In the genomic region with DNA sequence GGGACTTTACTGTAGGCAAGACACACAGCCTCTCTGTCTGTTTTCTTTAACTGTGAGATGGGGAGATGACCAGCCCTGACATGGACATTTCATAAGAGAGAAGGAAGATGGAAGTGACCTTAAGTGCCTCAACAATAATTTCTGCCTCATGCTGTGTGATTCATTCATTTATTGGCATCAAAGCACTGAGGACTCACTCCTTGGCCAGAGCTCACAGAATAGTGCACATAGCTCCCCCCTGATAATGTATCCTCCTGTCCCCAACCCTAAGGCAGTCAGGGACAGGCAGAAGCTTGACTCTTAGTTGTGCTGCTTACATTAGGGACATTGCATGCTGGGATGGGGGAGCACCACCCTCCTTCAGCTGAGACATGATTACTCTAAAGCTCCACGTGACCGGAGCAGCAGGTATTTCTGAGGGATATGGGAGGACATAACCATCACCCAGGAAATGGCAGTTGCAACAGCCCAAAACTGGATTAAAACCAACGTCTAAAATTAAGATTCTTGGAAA, we compare ENCODE assay signal across 37 mouse cellular contexts. TPM values are rescaled to one million over a fixed set of nuclear protein-coding genes. Genes with fewer than 3 reads are reported as not detected.
DNase-seq lines count a peak whose midpoint lies in the region; ATAC-seq lines count a peak whose summit lies in the region.
"Had no signal": no experiment of that assay in that cellular context is flagged by ENCODE, and none has a peak within 500 bp of the region (broad histone marks: within the 10 kb centered on the region; RNA-seq: fewer than 3 reads in every experiment).

No protein-coding gene starts in this region.

- H3K36me3 ChIP-seq in lung, embryonic 15.5 days = no peaks in the 10 kb centered on the region
- no peaks in the 10 kb centered on the region for H3K36me3 ChIP-seq in stomach, embryonic 15.5 days
- no peaks in the 10 kb centered on the region for H3K36me3 ChIP-seq in liver, embryonic 12.5 days
- H3K36me3 ChIP-seq in midbrain, embryonic 16.5 days (ENCODE audit: control insufficient read depth, insufficient read depth, low read length) = no peaks in the 10 kb centered on the region
- H3K36me3 ChIP-seq: forebrain, embryonic 15.5 days; heart, embryonic 12.5 days; limb, embryonic 12.5 days; neural tube, embryonic 15.5 days had no signal

- peak overlapping the region; percentile 89 for H3K27ac ChIP-seq in lung, embryonic 15.5 days
- H3K27ac ChIP-seq in stomach, embryonic 15.5 days = peak overlapping the region; percentile 16; the same call in 1 of the 2 replicates
- H3K27ac ChIP-seq in liver, embryonic 12.5 days = no peak overlapping the region
- H3K27ac ChIP-seq in midbrain, embryonic 16.5 days (ENCODE audit: low read length) = no peak overlapping the region
- H3K27ac ChIP-seq: forebrain, embryonic 15.5 days; hindbrain, embryonic 14.5 days; limb, embryonic 12.5 days; neural tube, embryonic 15.5 days had no signal

- no peaks in the 10 kb centered on the region for H3K27me3 ChIP-seq in lung, embryonic 15.5 days
- no peaks in the 10 kb centered on the region for H3K27me3 ChIP-seq in stomach, embryonic 15.5 days (replicated peaks)
- no peaks in the 10 kb centered on the region for H3K27me3 ChIP-seq in liver, embryonic 12.5 days (replicated peaks)
- no peaks in the 10 kb centered on the region for H3K27me3 ChIP-seq in midbrain, embryonic 16.5 days (ENCODE audit: control insufficient read depth, insufficient read depth, low read depth, low read length)
- H3K27me3 ChIP-seq: CH12.LX; forebrain, embryonic 15.5 days; limb, embryonic 12.5 days; neural tube, embryonic 15.5 days had no signal

- 60% methylated on average over 3 of the region's 3 CpGs for WGBS in lung, embryonic 15.5 days
- 69% methylated on average over 3 of the region's 3 CpGs for WGBS in stomach, embryonic 15.5 days
- 61% methylated on average over 3 of the region's 3 CpGs for WGBS in liver, embryonic 12.5 days (ENCODE audit: insufficient replicate concordance)
- 77% methylated on average over 3 of the region's 3 CpGs for WGBS in midbrain, embryonic 16.5 days

- H3K4me3 ChIP-seq in lung, embryonic 15.5 days = no peak overlapping the region
- no peak overlapping the region for H3K4me3 ChIP-seq in stomach, embryonic 15.5 days (replicated peaks)
- no peak overlapping the region for H3K4me3 ChIP-seq in liver, embryonic 12.5 days
- H3K4me3 ChIP-seq in midbrain, embryonic 16.5 days (ENCODE audit: low read depth, low read length) = no peak overlapping the region
- H3K4me3 ChIP-seq: forebrain, embryonic 15.5 days; heart, embryonic 12.5 days; limb, embryonic 12.5 days; neural tube, embryonic 15.5 days had no signal

- peak; percentile 31 for DNase-seq in adrenal gland, postnatal 14 days
- no peak for DNase-seq in adrenal gland, postnatal 4 days (ENCODE audit: low spot score in 2 of 2)
- DNase-seq in lung, postnatal 14 days = no peak
- peak; percentile 24 to 25 for DNase-seq in adrenal gland, postnatal 36 days
- DNase-seq: B cell, adult 2 months; cerebellum, adult 18-20 months; cerebellum, postnatal 10 days; gastrocnemius, postnatal 25 days; heart, adult 18-20 months; kidney, adult 9 months; layer of hippocampus, adult 9-11 months; liver, postnatal 0 days; midbrain, embryonic 14.5 days; retina, postnatal 1 day; right cerebral cortex, postnatal 14 days; spleen, adult 18-20 months had no signal

- no peak overlapping the region for H3K9ac ChIP-seq in lung, embryonic 15.5 days
- H3K9ac ChIP-seq in stomach, embryonic 15.5 days = no peak overlapping the region
- no peak overlapping the region for H3K9ac ChIP-seq in liver, embryonic 12.5 days
- no peak overlapping the region for H3K9ac ChIP-seq in midbrain, embryonic 16.5 days (ENCODE audit: low read depth, low read length)
- H3K9ac ChIP-seq: forebrain, embryonic 15.5 days; heart, embryonic 12.5 days; hindbrain, embryonic 14.5 days; limb, embryonic 12.5 days; liver, postnatal 0 days; neural tube, embryonic 15.5 days had no signal

- H3K4me2 ChIP-seq in lung, embryonic 15.5 days = 0 out of 2 replicates have a peak overlapping the region, but pooled peaks have one; percentile 10
- H3K4me2 ChIP-seq in stomach, embryonic 15.5 days = no peak overlapping the region
- no peak overlapping the region for H3K4me2 ChIP-seq in liver, embryonic 12.5 days
- no peak overlapping the region for H3K4me2 ChIP-seq in midbrain, embryonic 16.5 days (ENCODE audit: low read length)
- H3K4me2 ChIP-seq: forebrain, embryonic 15.5 days; heart, embryonic 12.5 days; hindbrain, embryonic 14.5 days; limb, embryonic 12.5 days; liver, embryonic 11.5 days; neural tube, embryonic 15.5 days had no signal

- no peaks in the 10 kb centered on the region for H3K9me3 ChIP-seq in lung, embryonic 15.5 days
- no peaks in the 10 kb centered on the region for H3K9me3 ChIP-seq in stomach, embryonic 15.5 days
- H3K9me3 ChIP-seq in liver, embryonic 12.5 days (replicated peaks) = no peaks in the 10 kb centered on the region
- H3K9me3 ChIP-seq in midbrain, embryonic 16.5 days (replicated peaks; ENCODE audit: control insufficient read depth, low read length, poor library complexity, severe bottlenecking) = no peaks in the 10 kb centered on the region
- H3K9me3 ChIP-seq: forebrain, embryonic 15.5 days; heart, embryonic 12.5 days; limb, embryonic 12.5 days; neural tube, embryonic 15.5 days had no signal

- no peak for ATAC-seq in lung, embryonic 15.5 days (ENCODE audit: borderline replicate concordance, extremely low read depth, low FRiP score, low TSS enrichment)
- no peak for ATAC-seq in stomach, embryonic 15.5 days (ENCODE audit: insufficient read depth, low FRiP score, low read depth)
- ATAC-seq in liver, embryonic 12.5 days = no peak
- no peak for ATAC-seq in midbrain, embryonic 16.5 days
- ATAC-seq: activated CD4-positive, CD25-positive, alpha-beta regulatory T cell, adult 4 months; forebrain, embryonic 15.5 days; intestine, postnatal 0 days; liver, postnatal 0 days had no signal

- H3K4me1 ChIP-seq in lung, embryonic 15.5 days = peaks cover 15% of the 10 kb centered on the region
- H3K4me1 ChIP-seq in stomach, embryonic 15.5 days = no peaks in the 10 kb centered on the region
- peaks cover 8% of the 10 kb centered on the region for H3K4me1 ChIP-seq in liver, embryonic 12.5 days
- H3K4me1 ChIP-seq in midbrain, embryonic 16.5 days (ENCODE audit: control insufficient read depth, insufficient read depth, low read length) = no peaks in the 10 kb centered on the region
- H3K4me1 ChIP-seq: forebrain, embryonic 15.5 days; heart, embryonic 12.5 days; limb, embryonic 12.5 days; neural tube, embryonic 15.5 days had no signal

RNA-seq across cellular contexts. Expression of gene Fcamr, which starts 29.7 kb away (rescaled TPM):
- not detected in 2 replicates for total RNA-seq in adrenal gland, postnatal 14 days (2021)
- total RNA-seq in adrenal gland, postnatal 4 days (2021) = not detected
- polyA plus RNA-seq in lung, embryonic 15.5 days (2015; fragmentation: Nextera tagmentation; extraction: Ambion mirVana) = not detected in 2 replicates
- not detected for total RNA-seq in adrenal gland, postnatal 36 days (2021)
- polyA plus RNA-seq in stomach, embryonic 15.5 days (2015; fragmentation: Nextera tagmentation; extraction: Ambion mirVana) = 0.17 and 0.22 TPM in 2 replicates
- polyA plus RNA-seq in liver, embryonic 12.5 days (2016; fragmentation: Nextera tagmentation; extraction: Ambion mirVana) = not detected in 2 replicates
- not detected in 2 replicates for polyA plus RNA-seq in midbrain, embryonic 16.5 days (2015; fragmentation: Nextera tagmentation; extraction: Ambion mirVana)
- total RNA-seq: common myeloid progenitor, adult 5-6 weeks; gastrocnemius, adult 18-20 months; gastrocnemius, postnatal 25 days; hematopoietic stem cell, adult 5-6 weeks; left cerebral cortex, adult 18-20 months; left cerebral cortex, postnatal 14 days had no signal
- polyA plus RNA-seq: activated CD4-positive, CD25-positive, alpha-beta regulatory T cell, adult 4 months; forebrain, embryonic 15.5 days; hindbrain, embryonic 14.5 days; limb, embryonic 12.5 days; liver, embryonic 11.5 days; liver, postnatal 0 days; midbrain, embryonic 14.5 days; neural tube, embryonic 15.5 days; thymus, postnatal 0 days had no signal

RNA-seq across cellular contexts. Expression of gene AA986860, which starts 39.3 kb away (rescaled TPM):
- 2.1 and 2.7 TPM in 2 replicates for total RNA-seq in adrenal gland, postnatal 14 days (2021)
- 1 to 10 TPM; 2.0 to 3.3 TPM for total RNA-seq in adrenal gland, postnatal 4 days (2021)
- 10.9 and 13.0 TPM in 2 replicates for polyA plus RNA-seq in lung, embryonic 15.5 days (2015; fragmentation: Nextera tagmentation; extraction: Ambion mirVana)
- total RNA-seq in adrenal gland, postnatal 36 days (2021) = 10 to 100 TPM in 1 of 2 experiments, 1 to 10 TPM in 1; 2.7 to 13.1 TPM
- 32.3 and 36.7 TPM in 2 replicates for polyA plus RNA-seq in stomach, embryonic 15.5 days (2015; fragmentation: Nextera tagmentation; extraction: Ambion mirVana)
- 8.0 and 8.5 TPM in 2 replicates for polyA plus RNA-seq in liver, embryonic 12.5 days (2016; fragmentation: Nextera tagmentation; extraction: Ambion mirVana)
- 0.09 and 0.38 TPM in 2 replicates for polyA plus RNA-seq in midbrain, embryonic 16.5 days (2015; fragmentation: Nextera tagmentation; extraction: Ambion mirVana)

RNA-seq across cellular contexts. Expression of gene Pfkfb2, which starts 42.0 kb away (rescaled TPM):
- 19.5 and 23.1 TPM in 2 replicates for total RNA-seq in adrenal gland, postnatal 14 days (2021)
- 10 to 100 TPM; 26.8 to 27.3 TPM for total RNA-seq in adrenal gland, postnatal 4 days (2021)
- polyA plus RNA-seq in lung, embryonic 15.5 days (2015; fragmentation: Nextera tagmentation; extraction: Ambion mirVana) = 7.9 and 9.5 TPM in 2 replicates
- 10 to 100 TPM; 27.2 to 48.8 TPM for total RNA-seq in adrenal gland, postnatal 36 days (2021)
- 10.1 and 10.9 TPM in 2 replicates for polyA plus RNA-seq in stomach, embryonic 15.5 days (2015; fragmentation: Nextera tagmentation; extraction: Ambion mirVana)
- polyA plus RNA-seq in liver, embryonic 12.5 days (2016; fragmentation: Nextera tagmentation; extraction: Ambion mirVana) = 7.1 and 9.0 TPM in 2 replicates
- 24.1 and 26.6 TPM in 2 replicates for polyA plus RNA-seq in midbrain, embryonic 16.5 days (2015; fragmentation: Nextera tagmentation; extraction: Ambion mirVana)

RNA-seq across cellular contexts. Expression of gene Yod1, which starts 53.9 kb away (rescaled TPM):
- total RNA-seq in adrenal gland, postnatal 14 days (2021) = 9.8 and 10.1 TPM in 2 replicates
- 10 to 100 TPM in 1 of 2 experiments, 1 to 10 TPM in 1; 9.7 to 10.3 TPM for total RNA-seq in adrenal gland, postnatal 4 days (2021)
- polyA plus RNA-seq in lung, embryonic 15.5 days (2015; fragmentation: Nextera tagmentation; extraction: Ambion mirVana) = 13.4 and 16.5 TPM in 2 replicates
- total RNA-seq in adrenal gland, postnatal 36 days (2021) = 10 to 100 TPM in 1 of 2 experiments, 1 to 10 TPM in 1; 7.7 to 18.8 TPM
- 14.1 and 15.1 TPM in 2 replicates for polyA plus RNA-seq in stomach, embryonic 15.5 days (2015; fragmentation: Nextera tagmentation; extraction: Ambion mirVana)
- polyA plus RNA-seq in liver, embryonic 12.5 days (2016; fragmentation: Nextera tagmentation; extraction: Ambion mirVana) = 49.3 and 49.7 TPM in 2 replicates
- 15.3 and 17.1 TPM in 2 replicates for polyA plus RNA-seq in midbrain, embryonic 16.5 days (2015; fragmentation: Nextera tagmentation; extraction: Ambion mirVana)

RNA-seq across cellular contexts. Expression of gene Gm29427, which starts 55.4 kb away (rescaled TPM):
- total RNA-seq in adrenal gland, postnatal 14 days (2021) = not detected in 2 replicates
- total RNA-seq in adrenal gland, postnatal 4 days (2021) = under 1 TPM in 1 of 2 experiments, not detected in 1; 0.17 TPM
- not detected in 2 replicates for polyA plus RNA-seq in lung, embryonic 15.5 days (2015; fragmentation: Nextera tagmentation; extraction: Ambion mirVana)
- not detected for total RNA-seq in adrenal gland, postnatal 36 days (2021)
- not detected in 2 replicates for polyA plus RNA-seq in stomach, embryonic 15.5 days (2015; fragmentation: Nextera tagmentation; extraction: Ambion mirVana)
- polyA plus RNA-seq in liver, embryonic 12.5 days (2016; fragmentation: Nextera tagmentation; extraction: Ambion mirVana) = not detected in 2 replicates
- polyA plus RNA-seq in midbrain, embryonic 16.5 days (2015; fragmentation: Nextera tagmentation; extraction: Ambion mirVana) = not detected in 2 replicates
- total RNA-seq: CH12.LX; common myeloid progenitor, adult 5-6 weeks; gastrocnemius, adult 18-20 months; gastrocnemius, postnatal 25 days; hematopoietic stem cell, adult 5-6 weeks; left cerebral cortex, adult 18-20 months had no signal
- polyA plus RNA-seq: activated CD4-positive, CD25-positive, alpha-beta regulatory T cell, adult 4 months; forebrain, embryonic 15.5 days; heart, embryonic 12.5 days; heart, postnatal 0 days; hindbrain, embryonic 14.5 days; large intestine, adult 2 months; limb, embryonic 12.5 days; liver, embryonic 11.5 days; liver, postnatal 0 days; midbrain, embryonic 14.5 days; neural tube, embryonic 15.5 days; thymus, postnatal 0 days had no signal

Comparison
In these comparisons a context has a peak if more than half of its experiments do, and no peak if none do; other contexts are left out.
1. DNase-seq: peak in adrenal gland, postnatal 14 days (single experiment) and adrenal gland, postnatal 36 days (2 of 2); none in adrenal gland, postnatal 4 days (0 of 2) and lung, postnatal 14 days (single experiment).
2. H3K27ac ChIP-seq: peak in lung, embryonic 15.5 days (single experiment) and stomach, embryonic 15.5 days (single experiment); none in liver, embryonic 12.5 days (single experiment) and midbrain, embryonic 16.5 days (single experiment).